Mouse (Mus musculus) G1E (cell line): ENCODE measurements around the gene Brwd3. TPM values are rescaled to one million over a fixed set of nuclear protein-coding genes. Genes with fewer than 3 reads are reported as not detected.
A peak's percentile ranks its signal among the peaks of the same experiment; 100 is the strongest.

Experiments used
- ATAC-seq: 2 replicates; pipeline ENCODE4 v1.8.0; 2016; ENCODE audit warnings: mild to moderate bottlenecking; ENCODE audit not compliant: insufficient number of reproducible peaks, poor library complexity, low FRiP score, severe bottlenecking; ENCODE audit errors: extremely low read depth
- DNase-seq: peaks from one replicate; pipeline ENCODE4 v3.0.0; 2012; ENCODE audit warnings: low spot score
- H3K27me3 ChIP-seq: 2 replicates; pipeline ENCODE4 v1.6.1; 2012; ENCODE audit warnings: mild to moderate bottlenecking, low read length, inconsistent platforms; ENCODE audit not compliant: insufficient read depth
- H3K36me3 ChIP-seq: replicated peaks from 2 replicates; pipeline ENCODE3; 2012; ENCODE audit warnings: mild to moderate bottlenecking, inconsistent platforms
- H3K4me1 ChIP-seq: 2 replicates; pipeline ENCODE4 v1.6.1; 2012; ENCODE audit warnings: low read depth, low read length, inconsistent platforms, mixed read lengths; ENCODE audit not compliant: insufficient read depth
- H3K4me3 ChIP-seq: 2 replicates; pipeline ENCODE4 v1.5.1; 2012; ENCODE audit warnings: low read depth, mild to moderate bottlenecking, inconsistent platforms, low read length, moderate library complexity, mixed read lengths
- H3K9me3 ChIP-seq: replicated peaks from 2 replicates; pipeline ENCODE4 v1.6.1; 2012; ENCODE audit warnings: inconsistent platforms
- CTCF ChIP-seq: IDR thresholded peaks from 2 replicates; pipeline ENCODE4 v1.5.1; 2012; ENCODE audit warnings: low read depth, low read length, inconsistent platforms, mixed read lengths
- GATA1 ChIP-seq: IDR thresholded peaks from 2 replicates; pipeline ENCODE4 v1.6.1; 2012; ENCODE audit warnings: borderline replicate concordance, low read length, inconsistent platforms, mixed read lengths
- GATA2 ChIP-seq: IDR thresholded peaks from 2 replicates; pipeline ENCODE4 v1.6.1; 2012; ENCODE audit warnings: low read depth, low read length, inconsistent platforms, borderline replicate concordance
- POLR2AphosphoS5 ChIP-seq: IDR thresholded peaks from 2 replicates; pipeline ENCODE4 v1.6.1; 2012; ENCODE audit warnings: low read depth, low read length, inconsistent platforms; ENCODE audit not compliant: insufficient replicate concordance
- TAL1 ChIP-seq: conservative IDR thresholded peaks from 2 replicates; pipeline ENCODE4 v1.6.1; 2012; ENCODE audit warnings: low read depth, low read length, inconsistent platforms, mixed read lengths
- polyA plus RNA-seq: library from polyadenylated mRNA; stranded (reverse); fragments of >175 nt; gene quantifications from 2 replicates; pipeline ENCODE4 v1.2.3, GENCODE M21; 2012
- total RNA-seq, 2 experiments: library from RNA; stranded (forward) in 1 of 2; stranded (reverse) in 1 of 2; fragments of 200-1000 nt in 1 of 2; fragments of >200 nt in 1 of 2; fragmentation: Nextera tagmentation in 1 of 2; gene quantifications; 2 replicates each; pipeline ENCODE4 v1.2.3; 2014 to 2017

The Brwd3 gene
- total and polyA plus RNA-seq, 3 experiments: 1.2 to 40.1 (median 11.9) TPM

DNA sequence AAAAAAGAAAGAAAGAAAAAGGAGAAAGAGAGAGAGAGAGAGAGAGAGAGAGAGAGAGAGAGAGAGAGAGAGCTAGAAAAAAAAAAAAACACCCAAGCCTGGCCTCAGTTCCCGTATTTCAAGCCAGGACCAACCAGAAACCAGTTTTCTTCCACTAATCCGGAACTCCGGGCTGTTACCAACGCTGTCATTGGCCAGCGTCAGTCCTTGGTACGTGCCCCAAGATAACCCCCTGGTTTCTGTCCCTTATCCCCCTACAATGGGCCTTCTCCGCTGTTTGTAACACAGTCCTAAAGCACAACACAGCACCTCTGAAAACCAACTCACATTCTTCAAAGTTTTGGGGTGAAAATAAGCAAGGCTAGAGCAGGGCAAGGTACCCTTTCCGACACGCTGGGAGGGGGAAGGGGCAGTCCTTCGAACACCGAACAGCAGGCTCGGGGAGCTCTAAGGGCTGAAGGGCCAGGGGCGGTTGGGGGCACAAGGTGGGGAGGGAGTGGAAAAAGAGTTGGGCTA is 1.4 kb downstream of the Brwd3 start:
- TF ChIP-seq GATA1 (no peak), TAL1 (no peak), CTCF (no peak), POLR2AphosphoS5 (no peak)
- ATAC-seq: peak; percentile 74
- DNase-seq: peak; percentile 59
- peak overlapping the region; percentile 74 for H3K4me3 ChIP-seq
- H3K27me3 ChIP-seq: no peaks in the 10 kb centered on the region
- peaks cover 6% of the 10 kb centered on the region; the same call in 1 of the 2 replicates for H3K4me1 ChIP-seq
- no peaks in the 10 kb centered on the region for H3K9me3 ChIP-seq
- H3K36me3 ChIP-seq: peaks cover 4% of the 10 kb centered on the region

DNA sequence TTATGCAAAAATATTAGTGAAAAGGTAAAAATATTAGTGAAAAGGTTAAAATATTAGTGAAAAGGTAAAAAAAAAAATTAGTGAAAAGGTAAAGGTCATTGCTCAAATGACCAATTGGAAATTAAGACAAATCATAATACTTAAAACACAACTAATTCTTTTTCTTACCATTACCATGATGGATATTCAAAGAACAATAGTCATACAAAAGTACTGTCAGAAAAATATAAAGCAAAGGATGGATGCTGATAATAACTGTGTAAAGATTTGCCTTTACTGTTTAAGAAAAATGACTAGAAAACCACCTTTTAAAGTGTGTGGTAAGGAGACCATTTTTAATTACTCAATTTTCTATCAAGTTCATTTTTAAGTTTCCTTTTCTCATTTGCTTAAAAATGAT is 2.9 kb downstream of the Brwd3 start:
- TF ChIP-seq GATA1: no peak
- TF ChIP-seq TAL1: no peak
- no peak for TF ChIP-seq CTCF
- TF ChIP-seq POLR2AphosphoS5: no peak
- TF ChIP-seq GATA2: no peak
- Histone ChIP-seq H3K9me3 (no peaks in the 10 kb centered on the region), H3K27me3 (no peaks in the 10 kb centered on the region), H3K4me1 (peaks cover 6% of the 10 kb centered on the region; the same call in 1 of the 2 replicates), H3K4me3 (no peak overlapping the region), H3K36me3 (peaks cover 10% of the 10 kb centered on the region)
- ATAC-seq (no peak), DNase-seq (no peak)

DNA sequence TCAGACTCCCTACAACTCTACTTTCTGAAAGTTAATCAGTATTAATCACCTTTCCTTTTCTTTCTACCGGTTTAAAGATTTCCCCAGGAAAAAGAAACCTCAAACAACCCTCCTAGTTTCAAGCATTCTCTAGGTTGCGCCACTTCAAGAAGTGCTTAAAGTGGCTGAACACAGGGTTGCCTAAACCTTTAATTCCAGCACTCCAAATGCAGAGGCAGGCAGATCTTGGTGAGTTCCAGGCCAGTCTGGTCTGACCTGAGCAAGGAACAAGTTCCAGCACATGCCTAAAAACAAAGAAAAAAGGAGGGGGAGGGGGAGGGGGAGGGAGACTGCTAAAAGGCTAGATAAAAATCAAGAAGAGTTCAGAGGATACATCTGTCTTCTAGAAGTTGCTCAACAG is 6.1 kb downstream of the Brwd3 start:
- DNase-seq: no peak
- H3K4me1 ChIP-seq: peaks cover 6% of the 10 kb centered on the region; the same call in 1 of the 2 replicates
- no peak overlapping the region for H3K4me3 ChIP-seq
- no peak for ATAC-seq
- H3K27me3 ChIP-seq: no peaks in the 10 kb centered on the region
- no peaks in the 10 kb centered on the region for H3K9me3 ChIP-seq
- TF ChIP-seq GATA2: no peak
- no peak for TF ChIP-seq GATA1
- TF ChIP-seq POLR2AphosphoS5: no peak
- TF ChIP-seq TAL1: no peak
- peaks cover 18% of the 10 kb centered on the region for H3K36me3 ChIP-seq

- DNase-seq (no peak), ATAC-seq (no peak)
- no peaks in the 10 kb centered on the region for H3K9me3 ChIP-seq
- H3K4me3 ChIP-seq: no peak overlapping the region
- TF ChIP-seq GATA1: no peak
- no peak for TF ChIP-seq TAL1
- TF ChIP-seq GATA2: no peak
- TF ChIP-seq CTCF: no peak
- no peak for TF ChIP-seq POLR2AphosphoS5
- peaks cover 2% of the 10 kb centered on the region for H3K36me3 ChIP-seq
- H3K27me3 ChIP-seq: no peaks in the 10 kb centered on the region
- no peaks in the 10 kb centered on the region for H3K4me1 ChIP-seq
Observed at GRCm38 (mm10) chrX:108797268-108797667, 36.9 kb downstream of the Brwd3 start.

DNA sequence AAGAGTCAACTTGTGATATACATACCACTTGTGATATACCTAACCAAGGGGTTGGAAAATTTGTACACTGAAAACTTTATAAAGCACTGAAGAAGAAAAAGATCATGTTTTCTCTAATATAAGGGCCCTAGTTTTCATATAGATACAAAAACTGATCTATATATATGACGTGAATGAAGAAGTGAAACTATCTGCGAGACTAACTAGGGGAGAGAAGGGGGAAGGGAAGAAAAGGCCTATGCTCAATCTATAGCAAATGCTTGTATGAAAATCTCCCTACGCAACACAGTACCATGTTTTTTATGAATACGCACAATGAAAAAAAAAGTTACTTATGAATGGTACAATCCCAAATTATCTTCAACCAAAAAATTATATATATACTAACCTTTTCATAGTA is 50.4 kb downstream of the Brwd3 start:
- Histone ChIP-seq H3K4me1 (no peaks in the 10 kb centered on the region), H3K27me3 (no peaks in the 10 kb centered on the region), H3K4me3 (no peak overlapping the region), H3K36me3 (peaks cover 4% of the 10 kb centered on the region), H3K9me3 (no peaks in the 10 kb centered on the region)
- DNase-seq (no peak), ATAC-seq (no peak)
- TF ChIP-seq TAL1 (no peak), GATA2 (no peak)

DNA sequence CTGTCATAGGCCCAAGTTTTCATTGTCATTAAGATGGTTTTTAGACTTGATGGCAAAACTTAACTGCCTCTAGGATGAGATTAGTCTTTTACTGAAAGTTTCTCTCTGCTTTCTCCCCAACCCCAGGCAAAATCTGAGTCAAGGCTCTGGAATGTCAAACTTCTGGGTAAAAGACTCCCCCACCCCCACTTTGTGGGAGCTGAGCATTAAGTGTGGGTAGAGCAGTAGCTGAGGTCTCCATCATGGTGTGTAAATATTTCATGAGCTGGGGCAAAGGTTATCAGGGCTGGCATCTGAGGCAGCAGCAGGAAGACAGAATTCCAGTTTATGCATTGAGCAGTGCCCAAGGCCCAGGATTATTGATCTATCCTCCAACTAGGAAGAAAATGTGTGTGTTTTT is 102.4 kb downstream of the Brwd3 start:
- no peaks in the 10 kb centered on the region for H3K4me1 ChIP-seq
- H3K36me3 ChIP-seq: no peaks in the 10 kb centered on the region
- no peak overlapping the region for H3K4me3 ChIP-seq
- DNase-seq: no peak
- no peak for ATAC-seq
- TF ChIP-seq GATA1 (no peak), CTCF (no peak), POLR2AphosphoS5 (no peak), TAL1 (no peak)
- no peaks in the 10 kb centered on the region for H3K9me3 ChIP-seq
- no peaks in the 10 kb centered on the region for H3K27me3 ChIP-seq

DNA sequence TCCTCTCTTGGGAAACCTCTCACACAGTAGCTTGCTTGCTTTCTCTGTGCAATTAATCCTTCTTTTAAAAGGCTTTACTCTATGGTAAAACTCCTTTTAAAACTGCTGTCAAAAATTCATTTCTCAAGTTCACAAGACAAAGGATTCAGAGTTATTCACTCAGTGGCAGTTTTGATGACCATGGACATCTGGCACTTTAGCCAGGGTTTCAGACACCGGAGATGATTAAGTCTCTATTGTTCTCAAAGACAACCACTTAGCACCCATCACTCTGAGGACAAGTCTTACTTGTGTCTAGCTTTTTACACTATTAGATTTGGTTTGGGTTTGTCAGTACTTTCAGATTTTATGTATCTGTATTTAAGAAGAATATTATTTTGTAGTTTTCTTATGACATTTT is 104.6 kb downstream of the Brwd3 start:
- H3K4me3 ChIP-seq: no peak overlapping the region
- H3K4me1 ChIP-seq: no peaks in the 10 kb centered on the region
- TF ChIP-seq POLR2AphosphoS5: no peak
- no peak for TF ChIP-seq GATA2
- TF ChIP-seq CTCF: no peak
- TF ChIP-seq TAL1: no peak
- no peak for TF ChIP-seq GATA1
- no peaks in the 10 kb centered on the region for H3K27me3 ChIP-seq
- ATAC-seq (no peak), DNase-seq (no peak)
- no peaks in the 10 kb centered on the region for H3K36me3 ChIP-seq
- no peaks in the 10 kb centered on the region for H3K9me3 ChIP-seq
